33 mouse cellular contexts compared by ENCODE assay signal in the genomic region with DNA sequence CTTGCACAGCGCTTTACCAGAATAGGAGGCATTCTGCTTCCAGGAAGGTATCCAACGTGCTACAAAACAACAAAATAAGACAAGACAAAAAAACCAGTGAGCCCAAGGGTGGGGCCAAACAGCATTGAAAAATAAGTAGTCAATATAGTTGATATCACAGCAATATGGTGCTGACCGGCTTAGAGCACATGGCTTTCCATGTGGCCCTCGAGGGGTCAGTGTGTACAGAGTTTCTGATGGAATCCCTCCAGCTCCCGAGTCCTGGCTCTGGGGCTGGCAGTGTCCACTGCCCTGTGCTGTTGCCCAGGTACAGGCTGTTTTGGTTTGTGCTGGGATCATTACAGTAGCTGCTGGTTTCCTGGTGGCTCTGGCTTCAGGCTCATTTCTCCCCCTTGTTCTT. TPM values are rescaled to one million over a fixed set of nuclear protein-coding genes. Genes with fewer than 3 reads are reported as not detected.
"Had no signal": no experiment of that assay in that cellular context is flagged by ENCODE, and none has a peak within 500 bp of the region (broad histone marks: within the 10 kb centered on the region; RNA-seq: fewer than 3 reads in every experiment).

No protein-coding gene starts in this region.

- H3K27ac ChIP-seq: limb, embryonic 10.5 days; limb, embryonic 12.5 days; limb, embryonic 13.5 days; limb, embryonic 15.5 days; liver, embryonic 12.5 days; liver, embryonic 13.5 days; liver, embryonic 14.5 days; liver, embryonic 15.5 days; lung, embryonic 15.5 days; macrophage; midbrain, embryonic 10.5 days; midbrain, embryonic 12.5 days; midbrain, embryonic 13.5 days; midbrain, embryonic 15.5 days; neural tube, embryonic 12.5 days had no signal

- H3K4me3 ChIP-seq: limb, embryonic 10.5 days; limb, embryonic 12.5 days; limb, embryonic 13.5 days; limb, embryonic 15.5 days; liver, embryonic 12.5 days; liver, embryonic 13.5 days; liver, embryonic 15.5 days; lung, embryonic 15.5 days; megakaryocyte, embryonic 14.5 days; midbrain, embryonic 10.5 days; midbrain, embryonic 12.5 days; midbrain, embryonic 13.5 days; midbrain, embryonic 15.5 days; myocyte; neural tube, embryonic 12.5 days had no signal

- H3K4me1 ChIP-seq: limb, embryonic 10.5 days; limb, embryonic 12.5 days; limb, embryonic 13.5 days; limb, embryonic 15.5 days; liver, embryonic 12.5 days; liver, embryonic 13.5 days; liver, embryonic 15.5 days; lung, embryonic 15.5 days; megakaryocyte, embryonic 14.5 days; midbrain, embryonic 10.5 days; midbrain, embryonic 13.5 days; midbrain, embryonic 15.5 days; neural tube, embryonic 12.5 days had no signal

- H3K9me3 ChIP-seq: limb, embryonic 10.5 days; limb, embryonic 15.5 days; liver, embryonic 15.5 days; lung, embryonic 15.5 days; midbrain, embryonic 13.5 days; midbrain, embryonic 15.5 days had no signal

- H3K36me3 ChIP-seq: limb, embryonic 10.5 days; limb, embryonic 12.5 days; limb, embryonic 13.5 days; limb, embryonic 15.5 days; liver, embryonic 12.5 days; liver, embryonic 13.5 days; liver, embryonic 15.5 days; lung, embryonic 15.5 days; midbrain, embryonic 10.5 days; midbrain, embryonic 12.5 days; midbrain, embryonic 13.5 days; midbrain, embryonic 15.5 days; neural tube, embryonic 12.5 days had no signal

- H3K27me3 ChIP-seq: limb, embryonic 12.5 days; limb, embryonic 13.5 days; limb, embryonic 15.5 days; liver, embryonic 12.5 days; liver, embryonic 13.5 days; liver, embryonic 15.5 days; lung, embryonic 15.5 days; megakaryocyte, embryonic 14.5 days; midbrain, embryonic 12.5 days; midbrain, embryonic 13.5 days; midbrain, embryonic 15.5 days; neural tube, embryonic 12.5 days had no signal

- DNase-seq: left cerebral cortex, postnatal 4 days; liver; liver, embryonic 13.5 days; liver, postnatal 0 days; lung, adult 18-20 months; lung, adult 2 months; lung, embryonic 14.5 days; lung, postnatal 10 days; lung, postnatal 14 days; lung, postnatal 36 days; lung, postnatal 4 days; midbrain, embryonic 14.5 days had no signal

RNA-seq across cellular contexts. Expression of a gene that starts 35.7 kb away (rescaled TPM):
- total RNA-seq: megakaryocyte progenitor cell, adult 5-6 weeks; megakaryocyte, adult 5-6 weeks; megakaryocyte-erythroid progenitor cell, adult 5-6 weeks; monocyte, adult 5-6 weeks had no signal
- polyA plus RNA-seq: limb, embryonic 10.5 days; liver, adult 2 months; macrophage; myocyte had no signal
